Mouse (Mus musculus) CD4-positive, CD25-positive, alpha-beta regulatory T cell, adult 4 months (primary cell): ENCODE results near the gene Micall1. TPM values are rescaled to one million over a fixed set of nuclear protein-coding genes. Genes with fewer than 3 reads are reported as not detected.
A peak's percentile ranks its signal among the peaks of the same experiment; 100 is the strongest.

ENCODE experiments used
- ATAC-seq: one replicate; pipeline ENCODE4 v1.8.0; 2017
- polyA plus RNA-seq, 2 experiments: library from polyadenylated mRNA; unstranded; fragments of 100-300 nt; shearing (Covaris generic); gene quantifications; one replicate each; pipeline ENCODE4 v1.2.1; 2017

Micall1 gene
- polyA plus RNA-seq, 2 experiments from 2014 or later, result 11.8 to 22.1 TPM

- ATAC-seq, result no peak
These were observed 11.1 kb upstream of the Micall1 start for GRCm38 (mm10) chr15:79097611-79098025.

- no peak for ATAC-seq
These were observed 10.5 kb upstream of the Micall1 start for GRCm38 (mm10) chr15:79098220-79098619.

DNA sequence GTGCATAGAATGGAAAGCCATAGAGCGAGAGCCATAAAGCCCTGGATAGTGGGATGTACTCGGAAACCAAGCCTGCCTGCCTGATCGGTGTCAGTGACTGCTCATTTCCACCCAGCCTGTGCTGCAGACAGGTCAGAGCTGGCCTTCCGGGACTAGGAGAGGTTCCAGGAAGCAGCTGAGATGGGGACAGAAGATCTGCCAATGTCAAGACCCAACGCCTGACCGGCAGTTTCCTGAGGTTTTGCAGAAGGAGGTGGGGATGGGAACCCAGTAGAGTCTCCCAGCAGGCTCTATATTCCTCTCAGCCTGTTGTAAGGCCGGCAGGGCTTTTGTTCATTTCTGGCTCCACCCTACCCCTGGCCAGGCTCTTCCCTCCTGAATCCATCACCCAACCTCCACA is 9.8 kb upstream of the Micall1 start:
- ATAC-seq, result no peak

- no peak for ATAC-seq
These were observed 9.2 kb upstream of the Micall1 start for GRCm38 (mm10) chr15:79099456-79099855.

- no peak for ATAC-seq
These were observed 8.3 kb upstream of the Micall1 start for GRCm38 (mm10) chr15:79100391-79100790.

DNA sequence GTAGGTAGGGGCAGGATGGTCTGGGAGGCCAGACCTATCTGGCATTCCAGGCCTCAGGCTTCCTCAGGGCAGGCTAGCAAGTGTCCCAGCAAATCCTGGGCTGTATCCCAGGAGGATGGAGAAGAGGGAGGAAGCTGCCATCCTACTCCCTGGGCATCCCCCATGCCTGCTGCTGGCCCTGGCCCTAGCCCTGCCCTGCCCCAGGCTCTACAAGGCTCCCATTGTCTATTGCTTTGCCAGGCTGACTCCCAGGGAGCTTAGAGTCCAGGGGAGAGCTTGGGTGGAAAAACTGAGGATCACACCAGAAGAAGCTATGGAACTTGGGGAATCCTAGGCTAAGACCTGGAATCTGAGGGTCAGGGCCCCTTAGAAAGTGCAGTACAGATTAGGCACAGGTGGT is 7.2 kb upstream of the Micall1 start:
- ATAC-seq, result no peak

GRCm38 (mm10) chr15:79103264-79103663 is 5.4 kb upstream of the Micall1 start:
- no peak for ATAC-seq

DNA sequence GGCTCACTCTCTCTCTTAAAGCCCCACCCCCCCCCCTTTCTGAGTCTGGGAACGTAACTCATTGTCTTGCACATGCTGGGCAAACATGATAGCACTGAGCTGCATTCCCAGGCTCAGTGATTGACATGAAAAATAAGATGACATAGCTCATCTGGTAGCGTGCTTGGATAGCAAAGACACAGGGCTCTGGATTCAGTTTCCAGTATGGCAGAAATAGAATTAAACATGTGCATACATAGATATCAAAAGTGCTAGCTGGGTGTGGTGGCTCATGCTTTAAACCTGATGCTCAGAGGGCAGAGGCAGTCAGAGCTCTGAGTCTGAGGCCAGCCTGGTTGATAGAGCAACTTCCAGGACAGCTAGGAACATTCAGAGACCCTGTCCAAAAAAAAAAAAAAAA is 2.9 kb upstream of the Micall1 start:
- no peak for ATAC-seq

GRCm38 (mm10) chr15:79107966-79108365 is 732 bp upstream of the Micall1 start:
- no peak for ATAC-seq

DNA sequence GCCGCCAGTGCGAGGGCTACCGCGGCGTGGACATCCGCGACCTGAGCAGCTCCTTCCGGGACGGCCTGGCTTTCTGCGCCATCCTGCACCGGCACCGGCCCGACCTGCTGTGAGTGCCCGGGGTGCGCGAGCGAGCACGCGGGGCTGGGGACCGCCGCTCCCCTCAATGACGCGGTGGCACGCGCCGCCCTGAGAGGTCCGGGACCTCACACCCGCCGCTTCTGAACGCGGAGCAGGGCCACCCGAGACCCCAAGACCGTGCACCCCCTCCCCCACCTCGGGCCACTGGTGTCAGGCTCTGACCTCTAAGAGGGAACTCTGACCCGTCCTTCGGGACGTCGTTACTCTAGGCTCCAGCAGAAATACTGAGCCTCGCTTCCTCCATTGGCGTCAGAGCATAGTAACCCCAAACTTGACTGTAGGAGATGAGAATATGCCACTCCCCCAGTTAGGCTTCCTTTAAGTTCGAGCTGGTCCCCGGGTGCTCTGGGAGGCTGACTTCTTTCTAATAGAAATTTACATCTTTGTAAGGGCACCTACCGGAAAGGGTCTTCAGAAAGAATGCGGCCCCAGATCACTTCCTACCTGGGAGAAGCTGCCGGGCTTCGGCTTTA is 730 bp downstream of the Micall1 start:
- ATAC-seq, result peak; percentile 76

- no peak for ATAC-seq
These were observed 1.3 kb downstream of the Micall1 start for GRCm38 (mm10) chr15:79110031-79110430.

DNA sequence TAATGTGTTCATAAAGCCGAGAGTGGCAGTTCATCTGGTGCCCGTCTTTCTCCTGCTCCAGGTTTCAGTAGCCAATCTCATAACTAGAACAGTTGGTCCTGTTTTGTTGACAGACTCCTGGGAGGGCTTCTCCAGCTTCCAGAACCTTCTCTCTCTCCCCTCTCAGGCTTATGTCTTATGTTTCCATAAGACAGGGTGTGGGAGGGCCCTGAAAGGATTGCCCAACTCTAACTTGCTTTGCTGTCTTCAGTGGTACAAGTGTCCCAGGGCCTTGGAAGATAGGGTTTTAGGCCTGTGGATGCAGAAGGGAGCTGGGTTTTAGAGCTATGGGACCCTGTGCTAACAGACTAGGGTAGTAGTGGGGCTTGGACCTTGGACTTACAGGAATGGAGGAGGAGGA is 1.8 kb downstream of the Micall1 start:
- ATAC-seq, result no peak

DNA sequence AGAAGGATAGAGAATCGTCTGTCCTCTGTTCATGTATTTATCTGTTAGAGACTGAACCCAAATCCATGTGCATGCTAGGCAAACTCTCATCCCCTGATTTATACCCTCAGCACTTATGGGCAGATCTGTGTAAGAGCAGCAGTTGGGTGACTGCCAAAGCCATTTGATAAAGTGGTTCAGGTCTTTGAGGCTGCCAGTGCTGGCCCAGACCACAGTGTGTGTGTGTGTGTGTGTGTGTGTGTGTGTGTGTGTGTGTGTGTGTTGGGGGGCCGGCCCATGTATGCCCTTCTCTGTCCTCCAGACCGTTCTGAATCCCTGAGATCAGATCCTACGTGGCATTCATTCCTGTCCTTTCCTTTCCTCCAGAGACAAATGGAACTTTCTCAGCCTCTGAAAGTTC is 3.1 kb downstream of the Micall1 start:
- ATAC-seq, result no peak

- peak; percentile 91 for ATAC-seq
These were observed 6.6 kb downstream of the Micall1 start for GRCm38 (mm10) chr15:79115276-79115675.

DNA sequence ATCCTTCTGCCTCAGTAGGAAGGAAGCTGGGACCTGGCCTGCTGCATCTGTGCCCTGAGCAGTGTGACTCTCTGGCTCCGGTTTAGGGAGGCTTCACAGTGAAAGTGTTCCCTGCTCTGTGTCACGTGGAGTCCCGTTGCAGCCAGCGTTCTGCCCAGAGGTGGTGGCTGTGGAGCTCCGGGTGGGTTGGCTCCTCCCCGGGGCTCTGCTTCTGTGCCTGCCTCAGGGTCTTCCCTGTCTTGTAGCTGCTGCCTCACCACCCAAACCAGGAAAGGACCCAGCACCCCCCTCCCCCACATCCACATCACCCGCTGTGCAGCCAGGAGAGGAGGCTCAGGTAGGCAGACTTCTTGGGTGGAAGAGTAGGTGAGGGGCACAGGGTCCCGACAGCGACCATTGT is 10.8 kb downstream of the Micall1 start:
- no peak for ATAC-seq

GRCm38 (mm10) chr15:79122119-79122518 is 13.4 kb downstream of the Micall1 start:
- ATAC-seq, result no peak

- ATAC-seq, result no peak
These were observed 13.8 kb downstream of the Micall1 start for GRCm38 (mm10) chr15:79122546-79122945.

DNA sequence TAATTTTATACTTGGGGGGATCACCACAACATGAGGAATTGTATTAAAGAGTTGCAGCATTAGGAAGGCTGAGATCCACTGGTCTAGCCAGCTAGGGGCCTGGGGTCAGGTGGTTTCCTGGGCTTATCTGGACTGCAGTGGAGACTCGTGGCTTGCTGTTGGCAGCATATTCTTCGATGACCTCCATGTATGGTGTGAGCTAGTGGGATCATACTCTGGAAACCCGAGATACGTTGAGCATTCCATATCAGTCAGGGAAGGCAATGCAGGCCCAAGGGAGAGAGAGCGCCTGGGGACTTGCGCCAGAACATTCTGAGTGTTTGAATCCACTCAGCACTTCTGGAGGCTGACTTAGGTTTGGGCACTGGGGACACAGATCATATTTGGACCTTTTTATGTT is 15.1 kb downstream of the Micall1 start:
- ATAC-seq, result no peak

- no peak for ATAC-seq
These were observed 15.7 kb downstream of the Micall1 start for GRCm38 (mm10) chr15:79124331-79124875.

GRCm38 (mm10) chr15:79126217-79126932 is 17.7 kb downstream of the Micall1 start:
- ATAC-seq, result peak; percentile 39

DNA sequence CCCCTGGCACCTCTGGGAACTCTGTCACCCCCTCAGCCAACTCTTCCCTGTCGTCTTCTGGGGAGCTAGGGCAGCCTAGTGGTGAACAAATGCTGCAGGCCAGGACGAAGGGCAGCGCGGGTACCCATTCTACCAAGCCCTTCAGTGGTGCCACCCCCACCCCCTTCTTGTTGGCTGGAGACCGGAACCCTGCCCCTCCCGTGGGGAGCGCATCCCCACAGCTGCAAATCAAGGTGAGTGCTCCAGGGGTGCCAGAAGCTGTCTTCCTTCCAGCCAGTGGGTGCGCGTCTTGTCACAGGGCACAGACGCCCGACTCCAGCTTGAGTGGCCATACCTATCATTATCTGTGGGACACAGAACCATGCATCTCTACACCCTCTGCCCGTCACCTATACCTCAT is 18.4 kb downstream of the Micall1 start:
- ATAC-seq, result no peak

DNA sequence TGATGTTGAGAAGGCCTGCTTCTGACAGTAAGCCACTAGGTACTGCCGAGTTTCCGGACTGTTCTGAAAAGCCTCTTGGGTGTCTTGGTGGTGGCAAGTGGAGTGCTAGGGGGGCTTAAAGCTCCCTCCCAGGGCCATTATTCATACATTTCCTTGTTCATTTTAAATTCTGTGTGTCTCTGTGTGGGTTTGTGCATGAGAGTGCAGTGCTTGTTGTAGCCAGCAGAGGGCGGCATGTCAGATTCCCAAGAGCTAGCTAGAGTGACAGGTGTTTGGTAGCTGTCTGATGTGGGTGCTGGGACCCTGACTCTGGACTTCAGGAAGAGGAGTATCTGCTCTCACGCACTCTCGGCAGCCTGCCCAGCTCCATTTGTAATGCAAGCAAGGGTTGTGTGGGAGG is 19.5 kb downstream of the Micall1 start:
- no peak for ATAC-seq

DNA sequence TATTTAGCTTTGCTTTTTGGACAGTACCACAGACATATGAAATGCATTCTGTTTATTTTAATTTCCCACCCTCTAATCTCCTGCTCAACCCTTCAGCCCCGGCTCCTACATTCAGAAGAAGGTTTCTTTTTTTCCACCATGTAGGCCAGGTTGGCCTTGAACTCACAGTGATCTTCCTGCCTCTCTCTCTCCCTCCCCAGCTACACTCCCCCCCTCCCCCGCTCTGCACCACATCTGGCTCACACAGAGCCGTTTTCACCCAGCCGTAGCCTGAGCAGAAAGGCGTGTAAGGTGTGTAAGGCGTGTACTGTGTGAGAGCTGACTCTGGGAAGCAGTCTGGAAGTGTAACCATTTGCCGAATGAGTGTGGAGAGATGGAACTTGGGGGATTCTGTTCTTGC is 20.6 kb downstream of the Micall1 start:
- ATAC-seq, result no peak

DNA sequence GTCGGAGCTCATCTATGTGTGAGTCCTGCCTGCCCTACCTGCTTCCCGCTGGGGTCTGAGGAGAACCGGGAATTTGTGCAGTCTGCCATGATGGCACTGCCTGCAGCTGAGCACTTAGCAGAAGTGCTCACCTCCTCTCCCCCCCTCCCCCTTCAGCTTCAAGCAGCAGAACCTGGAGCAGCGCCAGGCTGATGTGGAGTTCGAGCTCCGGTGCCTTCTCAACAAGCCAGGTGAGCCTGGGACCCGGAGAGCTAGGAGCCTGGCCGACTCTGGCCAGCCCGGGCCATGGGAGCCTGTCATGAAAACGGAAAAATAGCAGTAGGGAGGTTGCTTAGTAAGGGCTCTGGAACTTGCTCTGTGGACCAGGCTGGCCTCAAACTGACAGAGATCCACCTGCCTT is 22.1 kb downstream of the Micall1 start:
- ATAC-seq, result no peak
